Comparison of ENCODE assay signal across 17 mouse cellular contexts in the genomic region with DNA sequence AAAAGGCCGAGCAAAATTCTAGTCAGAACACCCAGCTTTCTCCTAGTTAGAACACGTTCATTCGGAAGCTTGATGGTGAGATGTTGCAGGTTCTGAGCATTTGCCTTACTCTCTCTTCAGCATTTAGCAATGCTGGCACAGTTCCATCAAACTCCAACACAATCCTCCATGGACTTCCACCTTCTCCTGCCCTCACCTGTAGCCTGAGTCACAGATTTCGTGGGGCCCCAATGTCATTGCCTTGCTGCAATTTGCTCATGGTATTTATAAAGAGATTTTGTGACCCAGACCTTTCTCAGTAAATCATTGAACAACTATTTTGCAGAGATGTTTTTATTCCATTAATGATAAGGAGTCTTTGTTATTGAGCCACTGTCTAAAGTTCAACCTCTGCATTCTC.
"Had no signal": no experiment of that assay in that cellular context is flagged by ENCODE, and none has a peak within 500 bp of the region (broad histone marks: within the 10 kb centered on the region; RNA-seq: fewer than 3 reads in every experiment).

No protein-coding gene starts in this region.

- H3K36me3 ChIP-seq: lung, embryonic 15.5 days; midbrain, embryonic 13.5 days; midbrain, embryonic 15.5 days; neural tube, embryonic 12.5 days had no signal

- H3K9ac ChIP-seq: lung, embryonic 15.5 days; midbrain, embryonic 13.5 days; midbrain, embryonic 15.5 days; neural tube, embryonic 12.5 days had no signal

- H3K27me3 ChIP-seq: lung, embryonic 15.5 days; megakaryocyte, embryonic 14.5 days; midbrain, embryonic 13.5 days; midbrain, embryonic 15.5 days; neural tube, embryonic 12.5 days had no signal

- ATAC-seq: lung, postnatal 0 days; midbrain, embryonic 13.5 days; midbrain, embryonic 15.5 days had no signal

- DNase-seq: lung, adult 2 months; lung, postnatal 14 days; lung, postnatal 36 days; right cerebral cortex, postnatal 25 days; right cerebral cortex, postnatal 4 days; spleen, adult 18-20 months; thymus, adult 2 months; thymus, postnatal 25 days; thymus, postnatal 4 days had no signal

- H3K4me1 ChIP-seq: megakaryocyte, embryonic 14.5 days; midbrain, embryonic 13.5 days; midbrain, embryonic 15.5 days; neural tube, embryonic 12.5 days had no signal

- H3K9me3 ChIP-seq: lung, embryonic 15.5 days; megakaryocyte, embryonic 14.5 days; midbrain, embryonic 13.5 days; midbrain, embryonic 15.5 days; neural tube, embryonic 12.5 days had no signal

- H3K4me3 ChIP-seq: lung, embryonic 15.5 days; megakaryocyte, embryonic 14.5 days; midbrain, embryonic 13.5 days; midbrain, embryonic 15.5 days; neural tube, embryonic 12.5 days had no signal

- H3K4me2 ChIP-seq: lung, embryonic 15.5 days; midbrain, embryonic 11.5 days; midbrain, embryonic 13.5 days; midbrain, embryonic 15.5 days; neural tube, embryonic 12.5 days had no signal

- H3K27ac ChIP-seq: lung, embryonic 15.5 days; macrophage; midbrain, embryonic 13.5 days; midbrain, embryonic 15.5 days; neural tube, embryonic 12.5 days had no signal
